Mouse (Mus musculus): ENCODE data around the gene Mkrn1. TPM values are rescaled to one million over a fixed set of nuclear protein-coding genes. Genes with fewer than 3 reads are reported as not detected.
"Not testable (repeated sequence)": the region's sequence is repeated elsewhere in the genome, so short reads cannot be mapped to it uniquely, and the experiment has no call there.

Gene Mkrn1
- polyA plus RNA-seq, 1 experiment from 2014 or later, result 46.4 TPM

- H3K4me3 ChIP-seq, result no peak overlapping the region
- no peaks in the 10 kb centered on the region for H3K9me3 ChIP-seq
- WGBS, result 89% methylated on average over 4 of the region's 4 CpGs
- peaks cover 29% of the 10 kb centered on the region for H3K36me3 ChIP-seq (replicated peaks)
- no peak overlapping the region for H3K27ac ChIP-seq (replicated peaks)
- DNase-seq (ENCODE audit: low spot score), result no peak
- H3K27me3 ChIP-seq (replicated peaks; ENCODE audit: low read depth, poor library complexity, severe bottlenecking), result no peaks in the 10 kb centered on the region
- H3K4me1 ChIP-seq, result no peaks in the 10 kb centered on the region
Observed at GRCm38 (mm10) chr6:39395471-39395870, 24.8 kb downstream of the Mkrn1 start.

- no peaks in the 10 kb centered on the region; the same call in 1 of the 2 replicates for H3K36me3 ChIP-seq (replicated peaks)
- 89% methylated on average over 2 of the region's 2 CpGs for WGBS
- H3K4me3 ChIP-seq, result no peak overlapping the region
- no peak overlapping the region for H3K27ac ChIP-seq (replicated peaks)
- H3K9me3 ChIP-seq, result no peaks in the 10 kb centered on the region
- DNase-seq (ENCODE audit: low spot score), result no peak
- H3K4me1 ChIP-seq, result no peaks in the 10 kb centered on the region
- no peaks in the 10 kb centered on the region for H3K27me3 ChIP-seq (replicated peaks; ENCODE audit: low read depth, poor library complexity, severe bottlenecking)
Observed at GRCm38 (mm10) chr6:39389988-39390387, 30.3 kb downstream of the Mkrn1 start.

- peak; percentile 45 for DNase-seq (ENCODE audit: low spot score)
Observed at GRCm38 (mm10) chr6:39381125-39381880, 39.0 kb downstream of the Mkrn1 start, which contains the start of gene Rab19. Rab19 (plus strand) TSS chr6:39381175.

GRCm38 (mm10) chr6:39380276-39380675 is 40.0 kb downstream of the Mkrn1 start:
- no peak overlapping the region for H3K27ac ChIP-seq (replicated peaks)
- no peak overlapping the region for H3K4me3 ChIP-seq
- no peaks in the 10 kb centered on the region for H3K9me3 ChIP-seq
- WGBS, result 91% methylated on average over 3 of the region's 3 CpGs
- peaks cover 38% of the 10 kb centered on the region for H3K27me3 ChIP-seq (replicated peaks; ENCODE audit: low read depth, poor library complexity, severe bottlenecking)
- peaks cover 29% of the 10 kb centered on the region for H3K4me1 ChIP-seq
- DNase-seq (ENCODE audit: low spot score), result no peak
- no peaks in the 10 kb centered on the region for H3K36me3 ChIP-seq (replicated peaks)

More at GRCm38 (mm10) chr6:39381125-39381880, 39.0 kb downstream of the Mkrn1 start, which contains the start of gene Rab19:
- peaks cover 38% of the 10 kb centered on the region for H3K27me3 ChIP-seq (replicated peaks; ENCODE audit: low read depth, poor library complexity, severe bottlenecking)
- H3K9me3 ChIP-seq, result no peaks in the 10 kb centered on the region
- H3K4me1 ChIP-seq, result peaks cover 21% of the 10 kb centered on the region
- no peaks in the 10 kb centered on the region for H3K36me3 ChIP-seq (replicated peaks)
- peak within 1 kb of the TSS; percentile 52 for H3K4me3 ChIP-seq
- H3K27ac ChIP-seq (replicated peaks), result 0 out of 2 replicates have a peak within 1 kb of the TSS, but pooled peaks have one; percentile 32
- 5% methylated on average over 20 of the region's 20 CpGs for WGBS

GRCm38 (mm10) chr6:39379749-39380148 is 40.5 kb downstream of the Mkrn1 start:
- no peak for DNase-seq (ENCODE audit: low spot score)
- peaks cover 2% of the 10 kb centered on the region for H3K36me3 ChIP-seq (replicated peaks)
- WGBS, result 77% methylated on average over 8 of the region's 8 CpGs
- no peak overlapping the region for H3K27ac ChIP-seq (replicated peaks)
- H3K4me1 ChIP-seq, result peaks cover 29% of the 10 kb centered on the region
- no peaks in the 10 kb centered on the region for H3K9me3 ChIP-seq
- H3K27me3 ChIP-seq (replicated peaks; ENCODE audit: low read depth, poor library complexity, severe bottlenecking), result peaks cover 38% of the 10 kb centered on the region
- no peak overlapping the region for H3K4me3 ChIP-seq

GRCm38 (mm10) chr6:39379224-39379623 is 41.0 kb downstream of the Mkrn1 start:
- Histone ChIP-seq H3K27me3 (replicated peaks; ENCODE audit: low read depth, poor library complexity, severe bottlenecking) (peaks cover 38% of the 10 kb centered on the region), H3K27ac (replicated peaks) (no peak overlapping the region), H3K4me1 (peaks cover 29% of the 10 kb centered on the region), H3K4me3 (no peak overlapping the region), H3K9me3 (no peaks in the 10 kb centered on the region), H3K36me3 (replicated peaks) (peaks cover 7% of the 10 kb centered on the region)
- WGBS, result 63% methylated on average over 4 of the region's 4 CpGs
- no peak for DNase-seq (ENCODE audit: low spot score)

GRCm38 (mm10) chr6:39378161-39378835 is 42.0 kb downstream of the Mkrn1 start:
- H3K4me3 ChIP-seq; H3K27ac ChIP-seq (replicated peaks); DNase-seq (ENCODE audit: low spot score); H3K9me3 ChIP-seq: not testable (repeated sequence)
- Histone ChIP-seq H3K4me1 (peaks cover 31% of the 10 kb centered on the region), H3K36me3 (replicated peaks) (peaks cover 15% of the 10 kb centered on the region), H3K27me3 (replicated peaks; ENCODE audit: low read depth, poor library complexity, severe bottlenecking) (peaks cover 38% of the 10 kb centered on the region)
- 82% methylated on average over 13 of the region's 13 CpGs for WGBS

GRCm38 (mm10) chr6:39377311-39377827 is 42.9 kb downstream of the Mkrn1 start, which contains the start of gene Slc37a3:
Slc37a3 (minus strand) TSS chr6:39377675.
- Histone ChIP-seq H3K27ac (replicated peaks) (peak within 1 kb of the TSS; percentile 91), H3K36me3 (replicated peaks) (peaks cover 15% of the 10 kb centered on the region), H3K4me3 (peak within 1 kb of the TSS; percentile 88), H3K4me1 (peaks cover 40% of the 10 kb centered on the region), H3K27me3 (replicated peaks; ENCODE audit: low read depth, poor library complexity, severe bottlenecking) (peaks cover 35% of the 10 kb centered on the region), H3K9me3 (no peaks in the 10 kb centered on the region)
- WGBS, result under 1% methylated on average over 43 of the region's 43 CpGs
- DNase-seq (ENCODE audit: low spot score), result peak; percentile 93

GRCm38 (mm10) chr6:39376775-39377174 is 43.5 kb downstream of the Mkrn1 start:
- Histone ChIP-seq H3K4me1 (peaks cover 40% of the 10 kb centered on the region), H3K4me3 (peak overlapping the region; percentile 88), H3K36me3 (replicated peaks) (peaks cover 15% of the 10 kb centered on the region), H3K27ac (replicated peaks) (peak overlapping the region; percentile 91; the same call in 1 of the 2 replicates), H3K9me3 (no peaks in the 10 kb centered on the region), H3K27me3 (replicated peaks; ENCODE audit: low read depth, poor library complexity, severe bottlenecking) (peaks cover 30% of the 10 kb centered on the region)
- 26% methylated on average over 9 of the region's 9 CpGs for WGBS
- no peak for DNase-seq (ENCODE audit: low spot score)

GRCm38 (mm10) chr6:39373301-39373955 is 46.8 kb downstream of the Mkrn1 start:
- no peak for DNase-seq (ENCODE audit: low spot score)
- Histone ChIP-seq H3K9me3 (no peaks in the 10 kb centered on the region), H3K4me3 (no peak overlapping the region), H3K36me3 (replicated peaks) (peaks cover 22% of the 10 kb centered on the region), H3K27me3 (replicated peaks; ENCODE audit: low read depth, poor library complexity, severe bottlenecking) (no peaks in the 10 kb centered on the region), H3K27ac (replicated peaks) (no peak overlapping the region), H3K4me1 (peaks cover 33% of the 10 kb centered on the region)
- 83% methylated on average over 4 of the region's 4 CpGs for WGBS

GRCm38 (mm10) chr6:39372727-39373126 is 47.5 kb downstream of the Mkrn1 start:
- H3K4me1 ChIP-seq, result peaks cover 33% of the 10 kb centered on the region
- H3K27ac ChIP-seq (replicated peaks), result no peak overlapping the region; the same call in 1 of the 2 replicates
- 72% methylated on average over 7 of the region's 7 CpGs for WGBS
- DNase-seq (ENCODE audit: low spot score), result no peak
- H3K36me3 ChIP-seq (replicated peaks), result peaks cover 26% of the 10 kb centered on the region
- no peak overlapping the region for H3K4me3 ChIP-seq
- no peaks in the 10 kb centered on the region for H3K27me3 ChIP-seq (replicated peaks; ENCODE audit: low read depth, poor library complexity, severe bottlenecking)
- no peaks in the 10 kb centered on the region for H3K9me3 ChIP-seq

- H3K36me3 ChIP-seq (replicated peaks), result peaks cover 32% of the 10 kb centered on the region
Observed at GRCm38 (mm10) chr6:39372042-39372441, 48.2 kb downstream of the Mkrn1 start.

More at GRCm38 (mm10) chr6:39372042-39372441, 48.2 kb downstream of the Mkrn1 start:
- no peaks in the 10 kb centered on the region for H3K9me3 ChIP-seq
- no peak overlapping the region for H3K4me3 ChIP-seq
- no peak for DNase-seq (ENCODE audit: low spot score)
- H3K27me3 ChIP-seq (replicated peaks; ENCODE audit: low read depth, poor library complexity, severe bottlenecking), result no peaks in the 10 kb centered on the region
- no peak overlapping the region for H3K27ac ChIP-seq (replicated peaks)
- H3K4me1 ChIP-seq, result peaks cover 30% of the 10 kb centered on the region

All from embryonic facial prominence, embryonic 10.5 days (tissue).